Mouse (Mus musculus): ENCODE data around the gene Ginm1. TPM values are rescaled to one million over a fixed set of nuclear protein-coding genes. Genes with fewer than 3 reads are reported as not detected.

The Ginm1 gene
- 50.8 and 55.2 TPM in 2 replicates for polyA plus RNA-seq (2014; fragmentation: Nextera tagmentation; extraction: Ambion mirVana)

DNA sequence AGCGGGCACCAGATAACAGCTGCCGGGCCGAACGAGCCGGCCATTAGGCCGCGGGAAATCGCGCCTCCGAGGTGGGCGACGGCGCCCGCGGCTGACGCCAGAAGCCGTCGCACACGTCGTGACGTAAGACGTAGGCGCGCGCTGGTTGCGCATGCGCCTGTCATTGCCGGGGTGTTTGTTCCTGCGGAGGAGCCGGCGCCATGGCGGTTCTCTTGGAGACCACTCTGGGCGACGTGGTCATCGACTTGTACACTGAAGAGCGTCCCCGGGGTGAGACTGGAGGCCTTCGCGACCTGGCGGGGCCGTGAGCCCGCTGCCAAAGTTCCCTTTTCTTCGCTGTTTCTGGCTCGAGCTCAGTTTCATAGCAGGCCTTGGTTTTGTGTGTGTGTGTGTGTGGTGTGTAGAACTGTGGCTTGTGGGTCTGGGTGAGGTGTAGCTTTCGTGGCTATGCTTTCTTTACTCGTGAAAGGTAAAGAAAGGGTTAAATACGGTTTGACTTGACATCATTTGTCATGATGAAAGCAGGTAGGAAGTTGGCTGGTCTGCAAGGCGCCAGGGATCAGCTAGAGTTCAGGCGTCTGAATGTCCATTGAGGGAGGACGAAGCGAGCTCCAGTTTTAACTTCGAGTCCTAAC is at the start of gene Ginm1, which contains the start of gene Ppil4:
Ginm1 (minus strand) TSS at position 74 of the 635 bp plus-strand sequence.
Ppil4 (plus strand) TSS at position 141 of the 635 bp plus-strand sequence.
- H3K27me3 ChIP-seq (ENCODE audit: control insufficient read depth, insufficient read depth, low read length), result no peaks in the 10 kb centered on the region
- peak; percentile 95 for ATAC-seq (ENCODE audit: low read depth)
- H3K9ac ChIP-seq (replicated peaks; ENCODE audit: low read depth, low read length), result peak within 1 kb of the TSS; percentile 65
- H3K36me3 ChIP-seq (ENCODE audit: control insufficient read depth, insufficient read depth, low read length), result peaks cover 11% of the 10 kb centered on the region
- H3K4me2 ChIP-seq (ENCODE audit: low read depth, low read length), result peak within 1 kb of the TSS; percentile 68
- H3K9me3 ChIP-seq (ENCODE audit: control insufficient read depth, low read length), result no peaks in the 10 kb centered on the region
- under 1% methylated on average over 43 of the region's 52 CpGs for WGBS
- H3K27ac ChIP-seq (ENCODE audit: low read depth, low read length), result peak within 1 kb of the TSS; percentile 60
- H3K4me3 ChIP-seq (ENCODE audit: low read depth, low read length), result peak within 1 kb of the TSS; percentile 73
- H3K4me1 ChIP-seq (ENCODE audit: control insufficient read depth, insufficient read depth, low read length), result peaks cover 13% of the 10 kb centered on the region

GRCm38 (mm10) chr10:7841571-7842080 is 49.0 kb upstream of the Ginm1 start:
- no peak for ATAC-seq (ENCODE audit: low read depth)
- Histone ChIP-seq H3K27me3 (ENCODE audit: control insufficient read depth, insufficient read depth, low read length) (no peaks in the 10 kb centered on the region), H3K36me3 (ENCODE audit: control insufficient read depth, insufficient read depth, low read length) (no peaks in the 10 kb centered on the region), H3K4me2 (ENCODE audit: low read depth, low read length) (no peak overlapping the region), H3K4me1 (ENCODE audit: control insufficient read depth, insufficient read depth, low read length) (no peaks in the 10 kb centered on the region), H3K27ac (ENCODE audit: low read depth, low read length) (no peak overlapping the region), H3K9me3 (ENCODE audit: control insufficient read depth, low read length) (no peaks in the 10 kb centered on the region), H3K9ac (replicated peaks; ENCODE audit: low read depth, low read length) (no peak overlapping the region), H3K4me3 (ENCODE audit: low read depth, low read length) (no peak overlapping the region)
- WGBS, result 63% methylated on average over 14 of the region's 14 CpGs

DNA sequence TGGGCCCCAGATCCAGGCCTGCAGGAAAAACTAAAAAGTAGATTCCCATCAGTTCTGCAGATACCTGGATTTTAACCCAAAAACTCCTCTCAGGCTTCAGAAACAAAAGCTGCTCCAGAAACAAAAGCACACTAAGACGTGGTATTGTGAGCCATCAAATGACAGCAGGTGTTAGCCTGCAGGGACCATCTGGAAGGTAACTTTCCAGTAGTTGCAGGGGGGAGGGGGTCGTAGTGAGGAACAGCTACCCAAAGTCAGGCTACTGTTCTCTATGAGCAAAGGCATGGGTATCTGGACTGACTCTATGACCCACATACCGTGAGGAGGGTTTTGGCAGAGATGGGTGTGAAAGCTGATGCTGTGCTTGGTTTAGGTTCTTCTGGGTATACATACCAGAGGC is 48.2 kb upstream of the Ginm1 start:
- Histone ChIP-seq H3K4me2 (ENCODE audit: low read depth, low read length) (no peak overlapping the region), H3K4me3 (ENCODE audit: low read depth, low read length) (no peak overlapping the region), H3K27me3 (ENCODE audit: control insufficient read depth, insufficient read depth, low read length) (no peaks in the 10 kb centered on the region), H3K9ac (replicated peaks; ENCODE audit: low read depth, low read length) (no peak overlapping the region), H3K36me3 (ENCODE audit: control insufficient read depth, insufficient read depth, low read length) (no peaks in the 10 kb centered on the region), H3K4me1 (ENCODE audit: control insufficient read depth, insufficient read depth, low read length) (no peaks in the 10 kb centered on the region), H3K9me3 (ENCODE audit: control insufficient read depth, low read length) (no peaks in the 10 kb centered on the region), H3K27ac (ENCODE audit: low read depth, low read length) (no peak overlapping the region)
- 63% methylated on average over 3 of the region's 3 CpGs for WGBS
- no peak for ATAC-seq (ENCODE audit: low read depth)

- no peak for ATAC-seq (ENCODE audit: low read depth)
- no peaks in the 10 kb centered on the region for H3K36me3 ChIP-seq (ENCODE audit: control insufficient read depth, insufficient read depth, low read length)
- H3K4me1 ChIP-seq (ENCODE audit: control insufficient read depth, insufficient read depth, low read length), result no peaks in the 10 kb centered on the region
- no peaks in the 10 kb centered on the region for H3K27me3 ChIP-seq (ENCODE audit: control insufficient read depth, insufficient read depth, low read length)
- no peaks in the 10 kb centered on the region for H3K9me3 ChIP-seq (ENCODE audit: control insufficient read depth, low read length)
- H3K9ac ChIP-seq (replicated peaks; ENCODE audit: low read depth, low read length), result no peak overlapping the region
- no peak overlapping the region for H3K4me2 ChIP-seq (ENCODE audit: low read depth, low read length)
- H3K27ac ChIP-seq (ENCODE audit: low read depth, low read length), result no peak overlapping the region
- WGBS, result 87% methylated on average over 2 of the region's 2 CpGs
- no peak overlapping the region for H3K4me3 ChIP-seq (ENCODE audit: low read depth, low read length)
Observed at GRCm38 (mm10) chr10:7840353-7840733, 47.7 kb upstream of the Ginm1 start.

- Histone ChIP-seq H3K27me3 (ENCODE audit: control insufficient read depth, insufficient read depth, low read length) (no peaks in the 10 kb centered on the region), H3K27ac (ENCODE audit: low read depth, low read length) (no peak overlapping the region), H3K36me3 (ENCODE audit: control insufficient read depth, insufficient read depth, low read length) (no peaks in the 10 kb centered on the region), H3K4me1 (ENCODE audit: control insufficient read depth, insufficient read depth, low read length) (no peaks in the 10 kb centered on the region), H3K9me3 (ENCODE audit: control insufficient read depth, low read length) (no peaks in the 10 kb centered on the region), H3K4me2 (ENCODE audit: low read depth, low read length) (no peak overlapping the region), H3K9ac (replicated peaks; ENCODE audit: low read depth, low read length) (no peak overlapping the region), H3K4me3 (ENCODE audit: low read depth, low read length) (no peak overlapping the region)
- no peak for ATAC-seq (ENCODE audit: low read depth)
- WGBS, result 82% methylated on average over 22 of the region's 22 CpGs
Observed at GRCm38 (mm10) chr10:7839551-7840352, 47.1 kb upstream of the Ginm1 start.

GRCm38 (mm10) chr10:7838874-7839421 is 46.3 kb upstream of the Ginm1 start:
- WGBS, result 88% methylated on average over 5 of the region's 5 CpGs
- H3K27ac ChIP-seq (ENCODE audit: low read depth, low read length), result no peak overlapping the region
- H3K9ac ChIP-seq (replicated peaks; ENCODE audit: low read depth, low read length), result no peak overlapping the region
- H3K27me3 ChIP-seq (ENCODE audit: control insufficient read depth, insufficient read depth, low read length), result no peaks in the 10 kb centered on the region
- ATAC-seq (ENCODE audit: low read depth), result no peak
- H3K4me2 ChIP-seq (ENCODE audit: low read depth, low read length), result no peak overlapping the region
- H3K36me3 ChIP-seq (ENCODE audit: control insufficient read depth, insufficient read depth, low read length), result no peaks in the 10 kb centered on the region
- H3K4me3 ChIP-seq (ENCODE audit: low read depth, low read length), result no peak overlapping the region
- H3K9me3 ChIP-seq (ENCODE audit: control insufficient read depth, low read length), result no peaks in the 10 kb centered on the region
- no peaks in the 10 kb centered on the region for H3K4me1 ChIP-seq (ENCODE audit: control insufficient read depth, insufficient read depth, low read length)

GRCm38 (mm10) chr10:7838036-7838435 is 45.4 kb upstream of the Ginm1 start:
- no peak overlapping the region for H3K4me3 ChIP-seq (ENCODE audit: low read depth, low read length)
- 90% methylated on average over 8 of the region's 8 CpGs for whole genome bisulfite sequencing
- H3K9me3 ChIP-seq (ENCODE audit: control insufficient read depth, low read length), result no peaks in the 10 kb centered on the region
- H3K36me3 ChIP-seq (ENCODE audit: control insufficient read depth, insufficient read depth, low read length), result no peaks in the 10 kb centered on the region
- H3K27me3 ChIP-seq (ENCODE audit: control insufficient read depth, insufficient read depth, low read length), result no peaks in the 10 kb centered on the region
- no peak overlapping the region for H3K9ac ChIP-seq (replicated peaks; ENCODE audit: low read depth, low read length)
- H3K4me2 ChIP-seq (ENCODE audit: low read depth, low read length), result no peak overlapping the region
- no peaks in the 10 kb centered on the region for H3K4me1 ChIP-seq (ENCODE audit: control insufficient read depth, insufficient read depth, low read length)
- ATAC-seq (ENCODE audit: low read depth), result no peak
- no peak overlapping the region for H3K27ac ChIP-seq (ENCODE audit: low read depth, low read length)

- Histone ChIP-seq H3K4me2 (ENCODE audit: low read depth, low read length) (no peak overlapping the region), H3K4me3 (ENCODE audit: low read depth, low read length) (no peak overlapping the region), H3K27me3 (ENCODE audit: control insufficient read depth, insufficient read depth, low read length) (no peaks in the 10 kb centered on the region), H3K27ac (ENCODE audit: low read depth, low read length) (no peak overlapping the region), H3K4me1 (ENCODE audit: control insufficient read depth, insufficient read depth, low read length) (no peaks in the 10 kb centered on the region), H3K9ac (replicated peaks; ENCODE audit: low read depth, low read length) (no peak overlapping the region), H3K36me3 (ENCODE audit: control insufficient read depth, insufficient read depth, low read length) (no peaks in the 10 kb centered on the region), H3K9me3 (ENCODE audit: control insufficient read depth, low read length) (no peaks in the 10 kb centered on the region)
- ATAC-seq (ENCODE audit: low read depth), result no peak
- 92% methylated on average over 8 of the region's 8 CpGs for WGBS
Observed at GRCm38 (mm10) chr10:7837446-7837845, 44.8 kb upstream of the Ginm1 start.

- WGBS, result 74% methylated on average over 2 of the region's 2 CpGs
- Histone ChIP-seq H3K9ac (replicated peaks; ENCODE audit: low read depth, low read length) (no peak overlapping the region), H3K4me2 (ENCODE audit: low read depth, low read length) (no peak overlapping the region), H3K4me3 (ENCODE audit: low read depth, low read length) (no peak overlapping the region), H3K9me3 (ENCODE audit: control insufficient read depth, low read length) (no peaks in the 10 kb centered on the region), H3K27me3 (ENCODE audit: control insufficient read depth, insufficient read depth, low read length) (no peaks in the 10 kb centered on the region), H3K27ac (ENCODE audit: low read depth, low read length) (no peak overlapping the region), H3K4me1 (ENCODE audit: control insufficient read depth, insufficient read depth, low read length) (no peaks in the 10 kb centered on the region), H3K36me3 (ENCODE audit: control insufficient read depth, insufficient read depth, low read length) (no peaks in the 10 kb centered on the region)
- no peak for ATAC-seq (ENCODE audit: low read depth)
Observed at GRCm38 (mm10) chr10:7836902-7837301, 44.3 kb upstream of the Ginm1 start.

Data from neural tube, embryonic 14.5 days (tissue).